15 mouse cellular contexts compared by ENCODE assay signal in genomic region chr19:43667430-43667809, GRCm38 (mm10). TPM values are rescaled to one million over a fixed set of nuclear protein-coding genes. Genes with fewer than 3 reads are reported as not detected.
DNase-seq lines count a peak whose midpoint lies in the region; TF ChIP-seq lines count a peak whose summit lies in the region.
"Had no signal": no experiment of that assay in that cellular context is flagged by ENCODE, and none has a peak within 500 bp of the region (broad histone marks: within the 10 kb centered on the region; RNA-seq: fewer than 3 reads in every experiment).

No protein-coding gene starts in this region.

- H3K36me3 ChIP-seq in macrophage (ENCODE audit: inconsistent target): peaks cover 21% of the 10 kb centered on the region

- WGBS in macrophage (ENCODE audit: missing documents): 66% methylated on average over 4 of the region's 4 CpGs

- peaks cover 65% of the 10 kb centered on the region for H3K79me2 ChIP-seq in macrophage (ENCODE audit: inconsistent target)

- peak; percentile 17 for TF ChIP-seq CTCF in left cerebral cortex, adult 2 months (IDR thresholded peaks at IDR 0.05)

- DNase-seq in left cerebral cortex, adult 2 months (ENCODE audit: extremely low spot score in 1 of 2, low spot score in 2 of 2): no peak
- DNase-seq in left cerebral cortex, postnatal 14 days (ENCODE audit: low spot score in 2 of 2): no peak
- peak; percentile 51 to 54 for DNase-seq in B cell, adult 2 months
- DNase-seq in ES-CJ7 (ENCODE audit: low read depth, low spot score): peak; percentile 50
- DNase-seq in layer of hippocampus, adult 18-20 months (ENCODE audit: low spot score in 2 of 2): no peak
- no peak for DNase-seq in layer of hippocampus, adult 8-10 months (ENCODE audit: low spot score in 2 of 2)
- DNase-seq in left cerebral cortex, postnatal 36 days (ENCODE audit: low spot score in 2 of 2): no peak
- DNase-seq: cerebellum, adult 11-12 months; right cerebral cortex, postnatal 25 days had no signal

- H3K27ac ChIP-seq in left cerebral cortex, adult 2 months: no peak overlapping the region
- peak overlapping the region; percentile 25 for H3K27ac ChIP-seq in macrophage
- H3K27ac ChIP-seq: embryonic facial prominence, embryonic 13.5 days; heart, embryonic 15.5 days; intestine, embryonic 15.5 days had no signal

- H3K4me3 ChIP-seq in left cerebral cortex, adult 2 months: no peak overlapping the region
- no peak overlapping the region for H3K4me3 ChIP-seq in macrophage (ENCODE audit: inconsistent target)
- H3K4me3 ChIP-seq: embryonic facial prominence, embryonic 13.5 days; heart, embryonic 15.5 days; intestine, embryonic 15.5 days had no signal

- intact Hi-C loops in left cerebral cortex, adult 2 months (cut with DNase I): no loop called here
- intact Hi-C loops in left cerebral cortex, postnatal 14 days (cut with DNase I): loop anchor here (5.0 kb wide), 1 partner anchor 35 kb away; no protein-coding TSS in a partner anchor
- intact Hi-C loops in left cerebral cortex, postnatal 36 days (cut with DNase I): loop anchor here (5.0 kb wide), 1 partner anchor 40 kb away; no protein-coding TSS in a partner anchor

RNA-seq across cellular contexts. Expression of gene Slc25a28, which starts 7.3 kb away (rescaled TPM):
- total RNA-seq in left cerebral cortex, adult 2 months (2021): 10 to 100 TPM; 43.3 to 46.3 TPM
- total RNA-seq in left cerebral cortex, postnatal 14 days (2021): 10 to 100 TPM; 30.2 to 36.4 TPM
- 100 to 1,000 TPM in 10 of 26 experiments, 10 to 100 TPM in 16; 71.5 to 154 (median 97.6) TPM for total RNA-seq in macrophage (2018; cell fraction: chromatin; rRNA removed)
- total RNA-seq in macrophage (2018; cell fraction: cytosol; rRNA removed): 10 to 100 TPM; 15.5 to 21.5 (median 18.2) TPM
- 100 to 1,000 TPM in 9 of 26 experiments, 10 to 100 TPM in 17; 54.9 to 146 (median 94.1) TPM for total RNA-seq in macrophage (2018; cell fraction: nucleus; rRNA removed)
- polyA plus RNA-seq in macrophage (2018): 16.2 to 24.8 TPM (median 23.2 TPM) in 3 replicates
- total RNA-seq in layer of hippocampus, adult 18-20 months (2021): 10 to 100 TPM; 42.4 to 43.8 TPM
- 10 to 100 TPM; 45.9 to 51.6 (median 48.9) TPM for total RNA-seq in layer of hippocampus, adult 8-10 months (2022)
- 10 to 100 TPM; 39.2 to 39.9 TPM for total RNA-seq in left cerebral cortex, postnatal 36 days (2021)

RNA-seq across cellular contexts. Expression of gene Entpd7, which starts 22.1 kb away (rescaled TPM):
- total RNA-seq in left cerebral cortex, adult 2 months (2021): 10 to 100 TPM; 21.7 to 22.4 TPM
- 10 to 100 TPM; 24.0 to 25.6 TPM for total RNA-seq in left cerebral cortex, postnatal 14 days (2021)
- total RNA-seq in macrophage (2018; cell fraction: chromatin; rRNA removed): 100 to 1,000 TPM in 8 of 26 experiments, 10 to 100 TPM in 18; 43.2 to 234 (median 67.2) TPM
- 10 to 100 TPM; 20.1 to 45.4 (median 27.3) TPM for total RNA-seq in macrophage (2018; cell fraction: cytosol; rRNA removed)
- total RNA-seq in macrophage (2018; cell fraction: nucleus; rRNA removed): 100 to 1,000 TPM in 3 of 26 experiments, 10 to 100 TPM in 23; 37.0 to 129 (median 58.1) TPM
- 10.2 to 14.7 TPM (median 11.2 TPM) in 3 replicates for polyA plus RNA-seq in macrophage (2018)
- total RNA-seq in layer of hippocampus, adult 18-20 months (2021): 10 to 100 TPM; 15.9 to 16.7 TPM
- 10 to 100 TPM; 16.6 to 22.6 (median 19.3) TPM for total RNA-seq in layer of hippocampus, adult 8-10 months (2022)
- total RNA-seq in left cerebral cortex, postnatal 36 days (2021): 10 to 100 TPM; 22.5 to 23.3 TPM

RNA-seq across cellular contexts. Expression of gene Nkx2-3, which starts 55.3 kb away (rescaled TPM):
- total RNA-seq in left cerebral cortex, adult 2 months (2021): not detected
- total RNA-seq in left cerebral cortex, postnatal 14 days (2021): not detected
- total RNA-seq in macrophage (2018; cell fraction: chromatin; rRNA removed): not detected
- not detected for total RNA-seq in macrophage (2018; cell fraction: cytosol; rRNA removed)
- not detected for total RNA-seq in macrophage (2018; cell fraction: nucleus; rRNA removed)
- polyA plus RNA-seq in macrophage (2018): not detected in 3 replicates
- total RNA-seq in layer of hippocampus, adult 18-20 months (2021): not detected
- not detected for total RNA-seq in layer of hippocampus, adult 8-10 months (2022)
- total RNA-seq in left cerebral cortex, postnatal 36 days (2021): not detected
- polyA plus RNA-seq: heart, embryonic 15.5 days; lung, embryonic 16.5 days; urinary bladder, adult 2 months had no signal

Comparison
In these comparisons a context has a peak if more than half of its experiments do, and no peak if none do; other contexts are left out.
1. DNase-seq: peak in B cell, adult 2 months (2 of 2) and ES-CJ7 (single experiment); none in left cerebral cortex, adult 2 months (0 of 2), left cerebral cortex, postnatal 14 days (0 of 2), layer of hippocampus, adult 18-20 months (0 of 2), layer of hippocampus, adult 8-10 months (0 of 2) and left cerebral cortex, postnatal 36 days (0 of 2).